Mouse (Mus musculus) lung, postnatal 36 days (tissue): ENCODE results near the gene Calr.

Source experiments
- DNase-seq: peaks from one replicate; pipeline ENCODE4 v3.0.0; 2022; ENCODE audit warnings: mixed read lengths

Calr gene

GRCm38 (mm10) chr8:84846722-84847572 lies at the start of gene Calr:
TSS of gene Calr (minus strand) at chr8:84846934.
- DNase-seq: peak; percentile 100

GRCm38 (mm10) chr8:84895963-84896362 lies 49.2 kb upstream of the Calr start:
- no peak for DNase-seq

GRCm38 (mm10) chr8:84893709-84894134 lies 47.0 kb upstream of the Calr start, which contains the start of gene Gcdh:
TSS of gene Gcdh (minus strand) at chr8:84893921.
- peak; percentile 99 for DNase-seq

GRCm38 (mm10) chr8:84892993-84893708 lies 46.4 kb upstream of the Calr start:
- DNase-seq: no peak

GRCm38 (mm10) chr8:84889141-84889540 lies 42.4 kb upstream of the Calr start:
- no peak for DNase-seq

- no peak for DNase-seq
Measured at GRCm38 (mm10) chr8:84888280-84888679, 41.5 kb upstream of the Calr start.

GRCm38 (mm10) chr8:84884728-84885127 lies 38.0 kb upstream of the Calr start:
- no peak for DNase-seq

- no peak for DNase-seq
Measured at GRCm38 (mm10) chr8:84878915-84879314, 32.2 kb upstream of the Calr start.

GRCm38 (mm10) chr8:84877297-84878035 lies 30.7 kb upstream of the Calr start:
- DNase-seq: no peak

GRCm38 (mm10) chr8:84874339-84874738 lies 27.6 kb upstream of the Calr start:
- DNase-seq: no peak

GRCm38 (mm10) chr8:84873016-84873415 lies 26.3 kb upstream of the Calr start:
- DNase-seq: no peak

GRCm38 (mm10) chr8:84872309-84872965 lies 25.7 kb upstream of the Calr start:
- DNase-seq: peak; percentile 41

- DNase-seq: peak; percentile 91
Measured at GRCm38 (mm10) chr8:84871376-84872308, 24.9 kb upstream of the Calr start, which contains the start of gene Syce2. TSS of gene Syce2 (plus strand) at chr8:84872111.

GRCm38 (mm10) chr8:84856864-84857441 lies 10.2 kb upstream of the Calr start, which contains the start of gene Farsa:
TSS of gene Farsa (plus strand) at chr8:84856989.
- peak; percentile 95 for DNase-seq

- no peak for DNase-seq
Measured at GRCm38 (mm10) chr8:84856434-84856833, 9.7 kb upstream of the Calr start.

- DNase-seq: peak; percentile 35
Measured at GRCm38 (mm10) chr8:84847684-84848435, 1.1 kb upstream of the Calr start.

GRCm38 (mm10) chr8:84846094-84846721 lies 526 bp downstream of the Calr start:
- DNase-seq: no peak

GRCm38 (mm10) chr8:84845355-84846093 lies 1.2 kb downstream of the Calr start:
- peak; percentile 52 for DNase-seq
